Mouse (Mus musculus) hematopoietic stem cell, adult 5-6 weeks (primary cell): ENCODE measurements around the gene Magel2. TPM values are rescaled to one million over a fixed set of nuclear protein-coding genes. Genes with fewer than 3 reads are reported as not detected.

Experiments used
- ATAC-seq, 2 experiments: fragments of 125-278 bp in 1 of 2; replicated peaks in 1 of 2; 2 replicates each; pipeline ENCODE4 v1.8.0; 2016 to 2017; ENCODE audit warnings: inconsistent platforms in 2 of 2, mild to moderate bottlenecking in 2 of 2, moderate number of reproducible peaks in 2 of 2, low read depth in 1 of 2, moderate TSS enrichment in 1 of 2; ENCODE audit not compliant: low FRiP score in 2 of 2, poor library complexity in 2 of 2, severe bottlenecking in 2 of 2, insufficient read depth in 1 of 2, low TSS enrichment in 1 of 2
- total RNA-seq: library from RNA; stranded (forward); fragments of 172-1452, 232-1000 nt; gene quantifications from 2 replicates; pipeline ENCODE4 v1.2.3, GENCODE M21; 2017

The Magel2 gene
- not detected in 2 replicates for total RNA-seq

DNA sequence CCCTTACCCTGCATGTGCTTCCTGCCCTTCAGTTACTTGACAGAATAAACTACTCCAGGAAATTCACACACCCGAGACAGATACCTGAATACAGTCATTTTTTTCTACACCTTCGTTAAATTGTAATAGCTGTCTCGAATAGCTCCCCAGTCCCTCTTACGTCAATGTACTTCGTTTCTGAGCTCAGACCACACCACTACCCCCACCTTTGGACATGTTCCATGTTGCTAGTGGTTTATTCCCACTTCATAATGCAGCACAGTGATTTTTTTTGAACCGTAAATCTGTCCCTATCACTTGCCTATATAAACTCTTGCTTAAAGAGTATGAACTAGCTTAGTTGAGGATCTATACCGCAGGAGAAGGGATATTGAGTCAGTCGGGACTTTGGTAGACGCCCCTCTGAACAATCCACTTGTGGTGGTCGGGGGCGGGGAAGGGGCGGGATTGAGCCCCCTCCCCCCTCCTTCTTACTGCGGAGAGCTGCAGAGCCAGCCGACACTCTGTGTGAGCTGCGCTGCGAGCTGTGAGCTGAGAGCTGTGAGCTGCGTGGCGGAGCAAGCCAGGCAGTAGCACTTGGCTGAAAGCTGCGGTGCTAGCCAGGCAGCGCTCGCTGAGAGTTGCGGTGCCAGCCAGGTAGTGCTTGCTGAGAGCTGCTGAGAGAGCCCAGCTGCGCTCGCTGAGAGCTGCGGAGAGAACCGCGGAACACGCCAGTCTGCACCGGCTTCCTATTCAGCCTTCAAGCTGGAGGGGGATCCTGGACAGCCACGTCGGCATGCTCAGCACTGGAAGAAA is at the start of gene Magel2:
Gene Magel2, plus strand, starts transcription at position 501 of the 795 bp plus-strand sequence.
- ATAC-seq, result peak; percentile 29 to 30; a peak in 3 of 4 replicates

DNA sequence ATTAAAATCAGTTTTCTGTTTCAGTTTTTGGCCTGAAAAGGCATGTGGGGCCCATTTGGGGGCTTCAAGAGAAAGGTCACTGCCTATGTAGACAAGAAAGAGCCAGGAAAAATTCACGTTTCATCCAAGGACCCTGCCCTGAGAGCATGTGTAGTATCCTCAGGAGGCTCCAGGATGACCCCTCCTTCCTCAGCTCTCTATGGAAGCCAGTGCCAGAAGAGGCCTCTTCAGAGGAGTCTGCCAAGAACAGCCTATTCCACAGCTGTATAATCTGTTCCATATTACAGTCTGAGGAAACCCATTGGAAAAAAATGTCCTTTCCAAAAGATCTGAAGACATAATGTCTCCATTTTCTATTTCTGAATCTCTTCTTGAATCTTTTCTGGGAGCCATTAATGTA is 31.4 kb upstream of the Magel2 start:
- no peak for ATAC-seq

DNA sequence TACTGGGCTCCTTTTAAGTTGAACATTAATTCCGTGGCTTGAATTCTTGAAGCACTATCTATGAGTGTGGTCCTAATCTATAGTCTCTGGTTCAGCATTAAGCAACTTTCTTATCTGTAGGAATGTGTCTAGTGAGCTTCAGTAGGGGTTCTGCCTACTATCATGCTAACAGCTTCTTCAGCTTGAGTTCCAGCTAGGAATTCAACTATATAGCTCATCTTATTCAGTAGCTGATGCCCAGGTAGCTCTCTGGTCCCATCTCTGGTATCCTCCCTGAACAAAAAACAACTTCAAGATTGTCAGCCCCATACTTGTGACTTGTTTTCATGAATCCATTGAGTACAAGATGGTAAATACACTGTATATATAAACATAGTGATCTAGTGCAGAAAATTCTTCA is 30.5 kb upstream of the Magel2 start, which contains the start of gene Ndn:
Gene Ndn, plus strand, starts transcription at position 301 of the 400 bp plus-strand sequence.
- ATAC-seq, result no peak

DNA sequence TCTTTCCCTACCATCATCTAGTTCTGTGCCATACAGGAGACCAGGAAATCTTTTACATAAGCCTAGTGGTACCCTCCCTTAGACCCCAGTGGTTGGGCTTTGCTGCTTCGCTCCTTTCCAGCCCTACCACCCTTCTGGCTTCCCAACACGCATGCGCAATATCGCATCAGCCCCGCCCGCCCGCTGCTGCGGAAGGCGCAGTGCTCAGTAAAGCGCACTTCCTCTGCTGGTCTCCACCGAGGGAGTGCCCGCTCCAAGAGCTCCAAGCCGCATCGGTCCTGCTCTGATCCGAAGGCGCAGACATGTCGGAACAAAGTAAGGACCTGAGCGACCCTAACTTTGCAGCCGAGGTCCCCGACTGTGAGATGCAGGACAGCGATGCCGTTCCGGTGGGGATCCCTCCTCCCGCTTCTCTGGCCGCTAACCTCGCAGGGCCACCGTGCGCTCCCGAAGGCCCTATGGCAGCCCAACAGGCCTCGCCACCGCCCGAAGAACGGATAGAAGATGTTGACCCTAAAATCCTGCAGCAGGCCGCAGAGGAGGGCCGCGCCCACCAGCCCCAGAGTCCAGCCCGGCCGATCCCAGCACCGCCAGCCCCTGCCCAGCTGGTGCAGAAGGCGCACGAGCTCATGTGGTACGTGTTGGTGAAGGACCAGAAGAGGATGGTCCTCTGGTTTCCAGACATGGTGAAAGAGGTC is 28.6 kb upstream of the Magel2 start:
- peak; percentile 83 to 86 for ATAC-seq

DNA sequence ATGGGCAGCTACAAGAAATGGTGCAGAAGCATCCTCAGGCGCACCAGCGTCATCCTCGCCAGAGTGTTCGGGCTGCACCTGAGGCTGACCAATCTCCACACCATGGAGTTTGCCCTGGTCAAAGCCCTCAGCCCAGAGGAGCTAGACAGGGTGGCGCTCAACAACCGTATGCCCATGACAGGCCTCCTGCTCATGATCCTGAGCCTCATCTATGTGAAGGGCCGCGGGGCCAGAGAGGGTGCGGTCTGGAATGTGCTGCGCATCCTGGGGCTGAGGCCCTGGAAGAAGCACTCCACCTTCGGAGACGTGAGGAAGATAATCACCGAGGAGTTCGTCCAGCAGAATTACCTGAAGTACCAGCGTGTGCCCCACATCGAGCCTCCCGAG is 28.0 kb upstream of the Magel2 start:
- no peak for ATAC-seq

DNA sequence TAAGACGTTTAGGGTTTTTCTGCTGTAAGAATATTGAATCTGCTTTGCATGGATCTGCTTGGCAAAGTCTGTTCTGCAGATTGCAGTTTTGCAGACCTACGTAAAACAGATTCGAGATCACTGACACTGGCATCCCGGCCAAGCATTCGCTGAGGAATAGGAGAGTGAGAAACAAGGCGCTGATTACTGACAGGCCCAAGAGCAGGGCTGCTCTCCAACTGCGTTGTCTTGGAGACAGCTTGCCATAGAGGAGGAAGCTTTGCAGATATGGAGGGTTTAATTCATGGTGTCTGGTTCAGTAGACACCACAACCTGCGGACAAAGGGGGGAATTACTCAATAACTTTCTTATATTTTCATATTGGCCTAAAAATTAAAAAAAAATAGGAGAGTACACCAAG is 25.5 kb upstream of the Magel2 start:
- ATAC-seq, result no peak

DNA sequence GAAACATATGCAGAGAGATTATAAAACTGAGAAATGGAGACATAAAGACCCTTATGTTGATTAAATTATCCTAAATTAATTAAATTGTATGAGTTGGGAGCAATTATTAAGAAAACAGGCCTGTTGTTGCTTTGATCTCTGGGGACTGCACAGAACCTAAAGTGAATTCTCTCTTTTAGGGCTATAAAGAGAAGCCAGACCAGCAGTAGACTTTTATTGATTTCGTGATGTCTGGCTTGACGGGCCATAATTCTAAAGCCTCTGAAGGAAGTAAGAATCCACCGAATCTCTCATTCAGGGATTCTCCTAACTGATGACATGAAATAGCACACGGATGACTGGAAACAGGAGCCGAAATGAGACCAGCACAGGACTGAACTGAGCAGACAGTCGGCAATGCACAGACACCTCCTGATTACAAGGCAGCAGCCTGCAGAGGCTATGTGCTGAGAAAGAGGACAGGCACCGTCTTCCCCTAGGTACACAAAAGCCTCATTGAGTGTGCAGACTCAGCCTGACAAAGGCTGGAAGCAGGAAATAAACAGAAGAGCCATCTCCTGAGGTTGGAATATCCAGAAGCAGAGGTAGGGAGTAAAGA is 11.7 kb upstream of the Magel2 start:
- no peak for ATAC-seq

DNA sequence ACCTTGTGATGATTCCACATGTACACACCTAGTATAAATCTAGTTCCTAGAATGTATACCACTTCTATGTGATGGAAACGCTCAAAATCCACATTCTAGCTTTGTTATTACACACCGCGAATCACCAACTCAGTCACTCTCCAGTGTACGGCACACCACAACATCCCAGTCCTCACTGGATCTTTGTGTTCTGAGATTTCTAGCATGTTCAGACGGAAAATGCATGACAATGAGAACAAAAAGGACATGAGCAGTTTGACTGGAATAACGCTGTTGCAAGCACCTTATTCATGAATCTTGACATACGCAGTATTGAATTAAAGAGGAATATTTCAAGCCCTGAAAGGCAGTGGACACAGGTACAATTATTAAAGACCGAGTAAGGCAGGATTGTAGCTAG is 10.1 kb upstream of the Magel2 start:
- no peak for ATAC-seq

DNA sequence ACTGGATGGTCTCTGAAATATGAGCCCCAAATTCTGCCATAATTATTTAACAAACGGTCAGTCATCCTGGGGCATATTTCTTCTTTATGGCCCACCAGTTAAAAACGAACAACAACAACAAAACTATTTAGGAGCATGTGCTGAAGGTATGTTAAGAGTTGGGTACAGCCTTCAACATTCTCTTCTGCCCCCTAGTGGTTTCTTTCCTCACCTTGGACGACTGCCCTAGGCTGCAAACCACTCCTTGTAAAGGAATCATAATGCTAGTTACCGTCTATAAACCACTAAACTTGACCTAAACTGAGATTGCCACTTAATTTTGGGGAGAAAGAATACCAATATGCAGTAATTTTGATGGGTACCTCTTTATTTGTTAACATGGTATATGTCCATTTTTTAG is 1.2 kb upstream of the Magel2 start:
- 0 out of 4 replicates have a peak, but pooled peaks have one; percentile 40 to 47 for ATAC-seq

DNA sequence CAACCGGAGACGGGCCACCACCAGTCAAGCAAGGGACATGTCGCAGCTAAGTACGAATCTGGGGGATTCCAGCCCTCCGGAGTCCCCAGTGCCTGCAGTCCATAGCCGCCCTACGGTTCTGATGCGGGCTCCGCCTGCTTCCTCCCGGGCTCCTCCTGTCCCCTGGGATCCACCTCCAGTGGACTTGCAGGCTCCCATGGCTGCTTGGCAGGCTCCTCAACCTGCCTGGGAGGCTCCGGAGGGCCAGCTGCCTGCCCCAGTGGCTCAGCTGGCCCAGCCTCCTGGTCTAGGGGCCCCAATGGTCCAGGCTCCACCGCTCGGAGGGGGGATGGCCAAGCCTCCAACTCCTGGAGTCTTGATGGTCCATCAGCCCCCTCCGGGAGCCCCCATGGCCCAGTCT is 503 bp downstream of the Magel2 start:
- ATAC-seq, result peak in 1 of 2 experiments; percentile 16; a peak in 1 of 4 replicates

DNA sequence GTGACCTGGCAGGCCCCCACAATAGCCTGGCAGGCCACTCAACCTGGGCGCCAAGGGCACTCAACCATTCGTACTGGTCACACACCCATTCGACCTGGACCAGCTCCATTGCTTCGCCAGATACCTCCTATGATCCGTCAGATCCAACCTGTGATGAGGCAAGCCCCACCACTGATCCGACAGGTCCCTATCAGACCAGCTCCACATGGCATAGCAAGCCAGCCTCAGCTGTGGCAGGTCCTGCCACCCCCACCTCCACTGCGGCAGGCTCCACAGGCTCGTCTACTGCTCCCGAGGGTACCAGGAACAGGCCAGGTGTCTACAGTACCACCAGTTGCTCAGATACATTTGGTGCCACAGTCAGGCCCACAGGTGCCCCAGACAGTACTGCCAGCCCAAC is 1.7 kb downstream of the Magel2 start:
- ATAC-seq, result no peak

DNA sequence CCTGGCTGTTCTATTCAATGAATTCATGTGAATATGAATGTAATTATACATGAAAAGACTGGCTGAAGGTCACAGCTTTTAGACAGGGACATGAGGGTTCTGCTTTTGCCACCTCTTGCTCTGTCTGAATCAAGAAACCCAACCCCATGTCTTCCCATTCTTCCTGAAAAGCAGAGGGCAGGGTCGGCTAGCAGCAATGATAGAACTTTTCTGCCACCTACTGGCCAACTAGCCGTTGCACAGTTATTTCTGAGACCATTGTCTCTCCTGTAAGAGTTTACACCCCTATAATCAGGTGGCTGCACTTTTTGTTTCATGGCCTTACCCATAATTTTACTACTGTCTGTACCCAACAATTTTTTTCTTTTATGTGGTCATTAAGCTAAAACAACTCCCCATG is 5.6 kb downstream of the Magel2 start:
- peak; percentile 53 to 78; a peak in 3 of 4 replicates for ATAC-seq

DNA sequence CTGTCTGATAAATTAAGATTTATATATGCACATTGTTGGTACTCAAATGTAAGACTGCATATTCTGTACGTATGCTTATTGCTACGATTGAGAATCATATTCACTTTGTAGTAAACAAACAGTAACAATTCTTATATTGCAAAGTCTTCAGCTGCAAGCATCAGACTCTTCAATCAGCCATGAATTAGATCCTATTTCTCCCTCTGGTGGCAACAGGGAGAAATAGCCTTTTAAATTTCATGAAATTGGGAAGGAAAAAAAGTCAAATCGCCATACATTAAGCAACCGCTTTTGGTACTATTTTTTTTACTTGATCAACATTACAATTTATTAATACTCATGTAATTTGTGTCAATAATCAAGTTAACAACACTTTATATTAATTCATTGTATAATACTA is 11.5 kb downstream of the Magel2 start:
- ATAC-seq, result no peak

DNA sequence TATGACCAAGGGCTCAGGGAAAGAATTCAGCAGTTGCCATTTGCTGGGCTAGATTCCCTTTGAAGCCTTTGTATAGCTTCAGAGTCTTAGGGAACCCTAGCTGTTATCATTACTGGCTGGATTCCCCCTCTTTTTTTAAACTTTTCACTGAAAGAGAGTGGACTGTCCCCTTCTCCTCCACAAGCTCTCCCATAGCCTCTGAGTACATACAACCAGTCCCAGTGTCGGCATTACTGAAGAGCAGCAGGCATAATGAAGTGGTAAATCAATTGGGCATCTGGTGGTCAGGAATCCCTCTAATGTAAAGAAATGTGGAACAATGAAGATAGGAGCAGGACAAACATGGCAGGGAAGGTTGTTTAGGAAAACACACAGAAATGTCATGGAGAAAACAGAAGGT is 15.4 kb downstream of the Magel2 start:
- no peak for ATAC-seq

DNA sequence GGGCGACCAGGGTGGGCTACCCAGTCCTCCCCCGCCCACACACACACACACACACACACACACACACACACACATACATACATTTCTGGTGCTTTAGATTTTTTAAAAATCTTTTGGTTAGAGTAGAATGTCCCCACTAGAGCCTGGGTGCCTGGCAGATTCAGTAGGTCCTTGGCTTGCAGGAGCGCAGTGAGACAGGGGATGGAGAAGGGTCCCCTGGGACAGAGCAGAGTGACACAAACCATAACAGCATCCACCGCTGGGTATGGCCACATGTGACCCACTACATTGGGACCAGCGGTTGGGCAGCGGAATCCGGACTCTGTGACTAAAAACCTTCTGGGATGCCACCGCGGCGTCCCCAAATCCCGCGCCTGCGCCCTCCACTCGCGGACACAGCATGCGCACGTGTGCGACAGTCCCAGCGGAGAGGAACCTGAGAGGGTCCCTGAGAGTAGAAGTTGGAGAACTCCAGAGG is 29.8 kb downstream of the Magel2 start:
- no peak for ATAC-seq

DNA sequence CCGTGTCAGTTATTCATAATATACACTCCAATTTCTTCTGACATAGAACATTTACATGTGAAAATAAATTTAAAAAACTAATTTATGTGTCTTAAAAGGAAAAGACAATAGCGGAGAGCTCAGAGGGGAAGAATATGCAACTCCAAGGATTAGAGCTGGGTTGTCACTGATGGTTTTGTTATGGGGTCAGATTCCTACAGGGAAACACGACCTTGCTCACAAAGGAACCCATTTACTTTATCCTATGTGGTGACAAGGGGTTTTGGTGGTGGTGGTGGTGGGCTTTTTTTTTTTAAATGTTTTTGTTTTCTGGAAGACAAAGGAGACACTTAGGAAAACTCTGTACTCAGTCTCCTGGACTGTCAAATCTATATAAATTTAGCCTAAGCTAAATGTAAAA is 31.0 kb downstream of the Magel2 start:
- ATAC-seq, result no peak

DNA sequence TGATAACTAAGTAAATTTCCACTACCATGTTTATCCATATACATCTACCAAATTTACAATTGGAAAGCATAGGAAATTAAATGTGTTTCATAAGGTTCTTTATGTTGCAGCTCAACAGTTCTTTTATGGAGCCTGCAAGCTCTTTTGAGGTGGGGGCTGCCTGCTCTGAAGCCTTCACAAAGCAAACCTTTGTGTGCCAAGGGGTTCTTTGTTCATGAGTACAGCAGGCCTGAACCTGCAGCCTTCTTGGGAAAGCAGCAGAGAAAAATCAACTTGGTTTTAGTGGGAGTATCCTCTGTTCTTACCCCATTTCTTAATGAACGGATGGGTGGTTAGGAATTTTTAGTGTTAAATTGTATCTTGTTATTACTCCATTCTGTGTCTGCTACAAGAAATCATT is 38.4 kb downstream of the Magel2 start:
- no peak for ATAC-seq

DNA sequence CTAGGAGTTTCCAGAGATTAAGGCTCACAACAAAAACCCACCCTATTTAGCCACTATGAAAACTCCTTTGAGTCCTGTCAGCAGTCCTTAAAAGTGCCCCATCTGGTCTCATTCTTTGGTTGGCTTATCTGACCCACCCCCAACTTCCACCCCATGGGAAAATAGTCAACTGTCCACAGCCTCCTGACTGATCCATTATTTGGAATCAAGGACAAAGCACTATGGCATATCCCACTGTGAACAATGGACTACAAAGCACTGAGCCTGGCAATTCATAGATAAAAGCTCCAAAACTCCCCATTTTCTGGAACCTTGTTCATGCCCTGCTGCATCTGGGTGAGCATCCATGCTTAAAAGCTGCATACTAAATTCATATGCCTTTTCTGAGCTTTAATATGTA is 39.4 kb downstream of the Magel2 start:
- no peak for ATAC-seq
